Mouse (Mus musculus) left cerebral cortex, postnatal 14 days (tissue): ENCODE data around the gene Bcl6b. TPM values are rescaled to one million over a fixed set of nuclear protein-coding genes. Genes with fewer than 3 reads are reported as not detected.

Experiments
- DNase-seq, 2 experiments: peaks; one replicate each; pipeline ENCODE4 v3.0.0; 2021 to 2022; ENCODE audit warnings: low spot score in 2 of 2, mixed read lengths in 1 of 2
- intact Hi-C: fragments of 180-260 bp; cut with DNase I; formaldehyde crosslinking; loops from one replicate; pipeline ENCODE4 v1.15.1; 2025
- total RNA-seq, 2 experiments: library from RNA; stranded (reverse); gene quantifications; 2 replicates each; pipeline ENCODE4 v1.2.3; 2021

Gene Bcl6b
- total RNA-seq, 2 experiments from 2014 or later = 5.1 to 5.3 TPM

DNA sequence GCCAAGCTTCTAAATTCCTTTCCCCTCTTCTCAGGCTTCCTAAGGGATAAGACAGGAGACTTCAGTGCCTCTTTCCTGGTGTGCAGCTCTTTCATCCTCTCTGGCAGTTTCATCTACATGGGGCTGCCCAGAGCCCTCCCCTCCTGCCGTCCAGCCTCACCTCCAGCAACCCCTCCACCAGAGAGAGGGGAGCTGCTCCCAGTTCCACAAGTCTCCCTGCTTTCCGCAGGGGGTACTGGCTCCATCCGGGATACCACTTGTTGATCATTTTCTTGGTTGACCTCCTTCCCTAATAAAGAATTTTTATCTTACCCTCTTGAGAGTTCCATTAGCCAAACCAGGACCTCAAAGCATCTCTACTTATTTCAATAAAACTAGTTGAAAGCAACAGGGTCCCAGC is 13.5 kb downstream of the Bcl6b start:
- intact Hi-C loops = no loop called here
- no peak for DNase-seq

GRCm38 (mm10) chr11:70215301-70215700 is 14.3 kb downstream of the Bcl6b start:
- intact Hi-C loops = no loop called here
- DNase-seq = no peak

- intact Hi-C loops = loop anchor here (5.0 kb wide), 2 partner anchors 158 to 283 kb away; no protein-coding TSS in a partner anchor
- no peak for DNase-seq
These were observed 14.8 kb downstream of the Bcl6b start for GRCm38 (mm10) chr11:70214856-70215209.

DNA sequence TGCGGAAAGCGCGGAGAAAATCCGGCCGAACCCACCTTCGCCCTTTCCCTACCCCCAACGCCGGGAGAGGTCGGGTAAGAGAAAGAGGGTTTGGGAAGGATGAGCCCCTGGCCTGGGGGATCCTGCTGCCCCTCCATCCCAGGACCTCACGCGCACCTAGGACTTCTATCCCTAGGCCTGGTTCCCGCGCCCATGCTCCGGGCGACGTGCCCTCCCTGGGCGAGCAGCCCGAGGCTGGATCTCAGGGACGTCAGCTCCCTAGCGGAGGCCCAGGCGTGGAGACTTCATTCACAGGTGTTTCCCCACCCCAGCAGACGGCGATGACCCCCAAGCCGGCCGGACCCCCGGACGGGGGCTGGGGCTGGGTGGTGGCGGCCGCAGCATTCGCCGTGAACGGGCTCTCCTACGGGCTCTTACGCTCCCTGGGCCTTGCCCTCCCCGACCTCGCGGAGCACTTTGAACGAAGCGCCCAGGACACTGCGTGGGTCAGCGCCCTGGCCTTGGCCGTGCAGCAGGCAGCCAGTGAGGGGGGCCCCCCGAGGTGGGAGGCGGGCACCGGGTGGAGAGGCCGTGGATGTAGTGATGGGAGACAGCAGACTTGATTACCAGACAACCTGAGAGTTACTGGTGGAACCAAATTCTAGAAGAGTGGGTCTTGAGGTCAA is 15.3 kb downstream of the Bcl6b start:
- no peak for DNase-seq
- intact Hi-C loops = loop anchor here (5.0 kb wide), 2 partner anchors 157 to 282 kb away; no protein-coding TSS in a partner anchor

- peak in 1 of 2 experiments; percentile 70 for DNase-seq
- intact Hi-C loops = loop anchor here (5.0 kb wide), 2 partner anchors 156 to 281 kb away; no protein-coding TSS in a partner anchor
These were observed 15.9 kb downstream of the Bcl6b start for GRCm38 (mm10) chr11:70213736-70214135.

GRCm38 (mm10) chr11:70212896-70213295 is 16.7 kb downstream of the Bcl6b start:
- intact Hi-C loops = loop anchor here (5.0 kb wide), 2 partner anchors 156 to 281 kb away; no protein-coding TSS in a partner anchor

GRCm38 (mm10) chr11:70212423-70212822 is 17.2 kb downstream of the Bcl6b start, which contains the start of gene Slc16a11:
TSS of gene Slc16a11 (plus strand) at chr11:70212752.
- DNase-seq = no peak

More at GRCm38 (mm10) chr11:70212896-70213295, 16.7 kb downstream of the Bcl6b start:
- DNase-seq = peak; percentile 74 to 79

DNA sequence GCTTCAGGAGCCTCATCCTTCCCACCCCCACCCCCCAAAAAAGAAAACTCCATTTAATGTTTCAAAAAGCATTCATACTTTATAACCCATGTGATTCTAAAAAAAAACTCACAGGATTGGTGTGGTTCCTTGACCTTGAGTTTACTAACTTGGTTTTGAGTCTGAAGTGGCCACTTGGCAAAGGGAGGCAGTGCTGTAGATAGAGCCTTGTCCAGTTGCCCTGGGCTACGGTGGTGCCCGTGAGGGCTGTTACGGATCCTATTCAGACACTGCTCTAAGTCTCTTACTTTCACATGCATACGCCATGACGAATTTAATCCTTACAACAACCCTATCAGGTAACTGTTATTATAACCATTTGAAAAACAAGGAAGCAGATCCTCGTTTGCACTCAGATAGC is 17.6 kb downstream of the Bcl6b start:
- intact Hi-C loops = loop anchor here (5.0 kb wide), 2 partner anchors 155 to 280 kb away; no protein-coding TSS in a partner anchor
- no peak for DNase-seq

More at GRCm38 (mm10) chr11:70212423-70212822, 17.2 kb downstream of the Bcl6b start, which contains the start of gene Slc16a11:
- intact Hi-C loops = loop anchor here (5.0 kb wide), 2 partner anchors 155 to 280 kb away; no protein-coding TSS in a partner anchor

GRCm38 (mm10) chr11:70210681-70211080 is 18.9 kb downstream of the Bcl6b start:
- intact Hi-C loops = loop anchor here (5.0 kb wide), 2 partner anchors 153 to 278 kb away; no protein-coding TSS in a partner anchor
- no peak for DNase-seq

GRCm38 (mm10) chr11:70208778-70209388 is 20.7 kb downstream of the Bcl6b start:
- intact Hi-C loops = no loop called here

DNA sequence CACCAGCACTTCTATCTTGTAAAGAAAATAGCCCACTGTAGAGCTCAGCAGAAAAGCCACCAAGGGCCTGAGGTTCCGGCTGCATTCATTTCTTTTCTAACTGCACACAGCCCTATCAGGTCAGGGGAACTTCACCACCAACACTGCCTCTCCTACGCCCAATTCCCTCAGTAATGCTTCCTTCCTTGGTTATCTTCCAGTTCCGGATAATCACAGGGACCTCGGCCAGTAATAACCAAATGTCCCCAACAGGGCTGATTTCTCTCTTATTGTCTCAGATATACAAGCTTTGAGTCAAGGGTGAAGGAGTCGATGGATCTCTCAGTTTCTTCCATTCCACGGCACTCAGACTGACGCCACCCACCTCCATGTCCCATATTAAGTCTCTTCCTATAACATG is 22.3 kb downstream of the Bcl6b start:
- intact Hi-C loops = no loop called here
- DNase-seq = no peak

More at GRCm38 (mm10) chr11:70208778-70209388, 20.7 kb downstream of the Bcl6b start:
- no peak for DNase-seq

GRCm38 (mm10) chr11:70206801-70207200 is 22.8 kb downstream of the Bcl6b start:
- intact Hi-C loops = no loop called here
- DNase-seq = no peak

- DNase-seq = peak; percentile 78 to 89
- intact Hi-C loops = loop anchor here (1.0 kb wide), 1 partner anchor 127 kb away; no protein-coding TSS in a partner anchor
These were observed 27.9 kb downstream of the Bcl6b start for GRCm38 (mm10) chr11:70201691-70202090.

- DNase-seq = no peak
- intact Hi-C loops = no loop called here
These were observed 29.5 kb downstream of the Bcl6b start for GRCm38 (mm10) chr11:70200036-70200608.

- intact Hi-C loops = no loop called here
- DNase-seq = no peak
These were observed 30.5 kb downstream of the Bcl6b start for GRCm38 (mm10) chr11:70199107-70199506.

DNA sequence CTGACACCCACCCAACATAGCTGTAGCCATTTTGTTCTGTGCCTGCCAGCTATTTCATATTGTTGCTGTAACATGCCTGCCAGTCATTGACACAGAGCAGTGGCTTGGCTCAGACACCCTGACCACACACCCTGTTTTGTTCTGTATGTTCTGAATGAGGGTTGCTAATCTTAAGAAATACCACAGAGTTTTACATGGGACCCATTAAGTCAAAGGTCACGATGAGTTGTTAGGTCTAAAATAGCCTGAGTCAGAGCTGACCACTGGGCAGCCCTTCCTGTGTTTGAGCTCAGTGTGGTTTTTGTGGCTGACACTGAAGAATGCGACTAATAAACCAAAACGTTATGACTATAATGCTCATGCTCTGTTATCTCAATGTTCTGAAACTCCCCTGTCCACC is 31.3 kb downstream of the Bcl6b start:
- no peak for DNase-seq
- intact Hi-C loops = no loop called here

GRCm38 (mm10) chr11:70193354-70194285 is 36.0 kb downstream of the Bcl6b start:
- DNase-seq = no peak
- intact Hi-C loops = no loop called here

- intact Hi-C loops = no loop called here
These were observed 37.4 kb downstream of the Bcl6b start for GRCm38 (mm10) chr11:70192157-70192556.

DNA sequence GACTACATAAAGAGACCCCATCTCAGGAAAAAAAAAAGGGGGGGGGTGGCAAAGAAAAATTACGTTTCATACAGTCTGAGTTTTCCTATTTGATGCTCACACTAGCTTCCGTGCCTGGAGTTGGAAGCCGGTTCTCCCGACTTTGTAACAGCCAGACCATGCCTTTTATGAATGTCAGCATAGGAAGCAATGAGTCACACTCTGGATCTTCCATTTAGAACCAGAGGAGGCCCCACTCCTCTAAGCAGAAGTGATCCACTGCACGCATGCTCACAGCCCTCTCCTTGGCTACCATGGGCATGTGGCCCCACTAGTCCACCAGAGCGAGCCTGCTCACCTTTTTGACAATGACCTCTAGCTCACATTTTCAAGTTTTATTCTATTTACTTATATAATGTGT is 38.4 kb downstream of the Bcl6b start:
- DNase-seq = no peak
- intact Hi-C loops = no loop called here

More at GRCm38 (mm10) chr11:70192157-70192556, 37.4 kb downstream of the Bcl6b start:
- no peak for DNase-seq
